Comparison of ENCODE assay signal across 29 mouse cellular contexts in genomic region chr6:112898435-112898834, GRCm38 (mm10). TPM values are rescaled to one million over a fixed set of nuclear protein-coding genes. Genes with fewer than 3 reads are reported as not detected.
DNase-seq lines count a peak whose midpoint lies in the region; ATAC-seq lines count a peak whose summit lies in the region.
"Had no signal": no experiment of that assay in that cellular context is flagged by ENCODE, and none has a peak within 500 bp of the region (broad histone marks: within the 10 kb centered on the region; RNA-seq: fewer than 3 reads in every experiment).

No protein-coding gene starts in this region.

- H3K27ac ChIP-seq in forebrain, embryonic 10.5 days, result peak overlapping the region; percentile 93
- no peak overlapping the region for H3K27ac ChIP-seq in forebrain, embryonic 16.5 days (ENCODE audit: low read length)
- H3K27ac ChIP-seq in hindbrain, embryonic 11.5 days (ENCODE audit: low read depth, low read length), result no peak overlapping the region
- H3K27ac ChIP-seq in hindbrain, embryonic 16.5 days (ENCODE audit: low read depth, low read length), result no peak overlapping the region
- H3K27ac ChIP-seq in hindbrain, embryonic 13.5 days, result peak overlapping the region; percentile 92; the same call in 1 of the 2 replicates
- peak overlapping the region; percentile 85 for H3K27ac ChIP-seq in midbrain, embryonic 14.5 days (replicated peaks; ENCODE audit: low read depth, low read length)
- H3K27ac ChIP-seq: embryonic facial prominence, embryonic 15.5 days; kidney, embryonic 15.5 days; left cerebral cortex, adult 2 months; limb, embryonic 13.5 days; lung, embryonic 15.5 days had no signal

- H3K4me3 ChIP-seq in forebrain, embryonic 10.5 days, result no peak overlapping the region; the same call in 1 of the 2 replicates
- H3K4me3 ChIP-seq in forebrain, embryonic 16.5 days (replicated peaks; ENCODE audit: low read length), result no peak overlapping the region
- H3K4me3 ChIP-seq in hindbrain, embryonic 11.5 days (ENCODE audit: low read depth, low read length), result no peak overlapping the region
- no peak overlapping the region for H3K4me3 ChIP-seq in hindbrain, embryonic 16.5 days (ENCODE audit: low read length)
- H3K4me3 ChIP-seq in hindbrain, embryonic 13.5 days, result no peak overlapping the region
- H3K4me3 ChIP-seq in midbrain, embryonic 14.5 days (replicated peaks; ENCODE audit: low read depth, low read length), result no peak overlapping the region
- H3K4me3 ChIP-seq: embryonic facial prominence, embryonic 15.5 days; kidney, embryonic 15.5 days; layer of hippocampus, adult 2 months; left cerebral cortex, adult 2 months; limb, embryonic 13.5 days; lung, embryonic 15.5 days had no signal

- H3K27me3 ChIP-seq in forebrain, embryonic 10.5 days (ENCODE audit: poor library complexity, severe bottlenecking), result no peaks in the 10 kb centered on the region
- no peaks in the 10 kb centered on the region for H3K27me3 ChIP-seq in forebrain, embryonic 16.5 days (replicated peaks; ENCODE audit: control insufficient read depth, insufficient read depth, low read length)
- H3K27me3 ChIP-seq in hindbrain, embryonic 11.5 days (ENCODE audit: control insufficient read depth, insufficient read depth, low read length), result no peaks in the 10 kb centered on the region
- H3K27me3 ChIP-seq in hindbrain, embryonic 16.5 days (replicated peaks; ENCODE audit: control insufficient read depth, insufficient read depth, low read length), result no peaks in the 10 kb centered on the region
- H3K27me3 ChIP-seq in hindbrain, embryonic 13.5 days, result no peaks in the 10 kb centered on the region
- H3K27me3 ChIP-seq in midbrain, embryonic 14.5 days (ENCODE audit: control insufficient read depth, insufficient read depth, low read length), result no peaks in the 10 kb centered on the region
- H3K27me3 ChIP-seq: embryonic facial prominence, embryonic 15.5 days; kidney, embryonic 15.5 days; limb, embryonic 13.5 days; lung, embryonic 15.5 days had no signal

- ATAC-seq in forebrain, embryonic 16.5 days, result no peak
- ATAC-seq in hindbrain, embryonic 11.5 days (ENCODE audit: low FRiP score), result no peak
- ATAC-seq in hindbrain, embryonic 16.5 days, result no peak
- no peak for ATAC-seq in hindbrain, embryonic 13.5 days (ENCODE audit: low FRiP score)
- ATAC-seq in midbrain, embryonic 14.5 days (ENCODE audit: low FRiP score, low TSS enrichment), result no peak
- ATAC-seq: activated CD4-positive, CD25-positive, alpha-beta regulatory T cell, adult 4 months had no signal

- no peaks in the 10 kb centered on the region for H3K9me3 ChIP-seq in forebrain, embryonic 10.5 days
- H3K9me3 ChIP-seq in forebrain, embryonic 16.5 days (ENCODE audit: control insufficient read depth, low read length), result no peaks in the 10 kb centered on the region
- H3K9me3 ChIP-seq in hindbrain, embryonic 11.5 days (ENCODE audit: control insufficient read depth, low read length), result no peaks in the 10 kb centered on the region
- H3K9me3 ChIP-seq in hindbrain, embryonic 16.5 days (ENCODE audit: control insufficient read depth, low read length), result no peaks in the 10 kb centered on the region
- H3K9me3 ChIP-seq in hindbrain, embryonic 13.5 days, result no peaks in the 10 kb centered on the region
- H3K9me3 ChIP-seq in midbrain, embryonic 14.5 days (ENCODE audit: control insufficient read depth, low read length), result no peaks in the 10 kb centered on the region
- H3K9me3 ChIP-seq: embryonic facial prominence, embryonic 10.5 days; embryonic facial prominence, embryonic 15.5 days; kidney, embryonic 15.5 days; limb, embryonic 13.5 days; lung, embryonic 15.5 days had no signal

- peaks cover 74% of the 10 kb centered on the region for H3K4me1 ChIP-seq in forebrain, embryonic 10.5 days
- H3K4me1 ChIP-seq in forebrain, embryonic 16.5 days (replicated peaks; ENCODE audit: control insufficient read depth, insufficient read depth, low read length), result peaks cover 59% of the 10 kb centered on the region
- H3K4me1 ChIP-seq in hindbrain, embryonic 11.5 days (replicated peaks; ENCODE audit: control insufficient read depth, insufficient read depth, low read length), result peaks cover 38% of the 10 kb centered on the region
- peaks cover 60% of the 10 kb centered on the region for H3K4me1 ChIP-seq in hindbrain, embryonic 16.5 days (ENCODE audit: control insufficient read depth, insufficient read depth, low read depth, low read length)
- peaks cover 88% of the 10 kb centered on the region for H3K4me1 ChIP-seq in hindbrain, embryonic 13.5 days (replicated peaks)
- peaks cover 90% of the 10 kb centered on the region for H3K4me1 ChIP-seq in midbrain, embryonic 14.5 days (ENCODE audit: control insufficient read depth, insufficient read depth, low read length)

- peaks cover 20% of the 10 kb centered on the region for H3K36me3 ChIP-seq in forebrain, embryonic 10.5 days (replicated peaks)
- H3K36me3 ChIP-seq in forebrain, embryonic 16.5 days (ENCODE audit: control insufficient read depth, insufficient read depth), result no peaks in the 10 kb centered on the region
- H3K36me3 ChIP-seq in hindbrain, embryonic 11.5 days (ENCODE audit: control insufficient read depth, insufficient read depth, low read length), result no peaks in the 10 kb centered on the region
- no peaks in the 10 kb centered on the region for H3K36me3 ChIP-seq in hindbrain, embryonic 16.5 days (ENCODE audit: control insufficient read depth, insufficient read depth, low read length)
- H3K36me3 ChIP-seq in hindbrain, embryonic 13.5 days, result no peaks in the 10 kb centered on the region
- H3K36me3 ChIP-seq in midbrain, embryonic 14.5 days (ENCODE audit: control insufficient read depth, insufficient read depth, low read length), result no peaks in the 10 kb centered on the region
- H3K36me3 ChIP-seq: embryonic facial prominence, embryonic 15.5 days; kidney, embryonic 15.5 days; limb, embryonic 13.5 days; lung, embryonic 15.5 days had no signal

- no peak for DNase-seq in forebrain, embryonic 10.5 days (ENCODE audit: extremely low spot score, low spot score)
- DNase-seq in hindbrain, embryonic 11.5 days (ENCODE audit: low spot score), result no peak
- no peak for DNase-seq in midbrain, embryonic 14.5 days
- DNase-seq in retina, postnatal 1 day, result no peak
- DNase-seq in neural tube, embryonic 10.5 days (ENCODE audit: extremely low spot score, low spot score), result no peak
- DNase-seq: adrenal gland, adult 2 months; cerebellum, adult 2 months; cerebellum, postnatal 14 days; gastrocnemius, postnatal 25 days; heart, adult 18-20 months; heart, postnatal 4 days; kidney, adult 18-20 months; kidney, postnatal 25 days; right cerebral cortex, adult 18-20 months; spleen, adult 18-20 months; thymus, postnatal 14 days had no signal

- no peak overlapping the region for H3K4me2 ChIP-seq in forebrain, embryonic 16.5 days (ENCODE audit: low read length)
- peak overlapping the region; percentile 41 for H3K4me2 ChIP-seq in hindbrain, embryonic 11.5 days (replicated peaks; ENCODE audit: low read depth, low read length)
- H3K4me2 ChIP-seq in hindbrain, embryonic 16.5 days (ENCODE audit: low read length), result no peak overlapping the region
- no peak overlapping the region for H3K4me2 ChIP-seq in hindbrain, embryonic 13.5 days
- H3K4me2 ChIP-seq in midbrain, embryonic 14.5 days (ENCODE audit: low read length), result peak overlapping the region; percentile 35
- H3K4me2 ChIP-seq: embryonic facial prominence, embryonic 15.5 days; heart, embryonic 11.5 days; kidney, embryonic 15.5 days; limb, embryonic 13.5 days; liver, embryonic 11.5 days; lung, embryonic 15.5 days had no signal

- WGBS in forebrain, embryonic 10.5 days, result 88% methylated on average over 4 of the region's 4 CpGs
- 73% methylated on average over 4 of the region's 4 CpGs for whole genome bisulfite sequencing in forebrain, embryonic 16.5 days
- WGBS in hindbrain, embryonic 11.5 days, result 71% methylated on average over 4 of the region's 4 CpGs
- whole genome bisulfite sequencing in hindbrain, embryonic 16.5 days, result 61% methylated on average over 4 of the region's 4 CpGs
- 60% methylated on average over 4 of the region's 4 CpGs for WGBS in hindbrain, embryonic 13.5 days
- WGBS in midbrain, embryonic 14.5 days, result 44% methylated on average over 4 of the region's 4 CpGs

- H3K9ac ChIP-seq in forebrain, embryonic 16.5 days (replicated peaks; ENCODE audit: low read depth, low read length), result no peak overlapping the region
- no peak overlapping the region for H3K9ac ChIP-seq in hindbrain, embryonic 11.5 days (ENCODE audit: low read depth, low read length)
- H3K9ac ChIP-seq in hindbrain, embryonic 16.5 days (ENCODE audit: low read depth, low read length), result no peak overlapping the region
- H3K9ac ChIP-seq in hindbrain, embryonic 13.5 days, result no peak overlapping the region
- H3K9ac ChIP-seq in midbrain, embryonic 14.5 days (replicated peaks; ENCODE audit: low read length), result no peak overlapping the region
- H3K9ac ChIP-seq: embryonic facial prominence, embryonic 15.5 days; kidney, embryonic 15.5 days; limb, embryonic 13.5 days; lung, embryonic 15.5 days had no signal

RNA-seq across cellular contexts. Expression of gene Srgap3, which starts 48.6 kb away (rescaled TPM):
- polyA plus RNA-seq in forebrain, embryonic 10.5 days (2016; fragmentation: Nextera tagmentation; extraction: Ambion mirVana), result 14.8 and 16.5 TPM in 2 replicates
- polyA plus RNA-seq in forebrain, embryonic 16.5 days (2015; fragmentation: Nextera tagmentation; extraction: Ambion mirVana), result 32.2 and 37.2 TPM in 2 replicates
- 49.8 and 89.6 TPM in 2 replicates for polyA plus RNA-seq in hindbrain, embryonic 11.5 days (2014; fragmentation: Nextera tagmentation; extraction: Ambion mirVana)
- polyA plus RNA-seq in hindbrain, embryonic 16.5 days (2015; fragmentation: Nextera tagmentation; extraction: Ambion mirVana), result 27.0 and 32.7 TPM in 2 replicates
- polyA plus RNA-seq in hindbrain, embryonic 13.5 days (2015; fragmentation: Nextera tagmentation; extraction: Ambion mirVana), result 37.5 and 42.3 TPM in 2 replicates
- polyA plus RNA-seq in midbrain, embryonic 14.5 days (2014; fragmentation: Nextera tagmentation; extraction: Ambion mirVana), result 58.6 and 68.8 TPM in 2 replicates

Comparison
In these comparisons a context has a peak if more than half of its experiments do, and no peak if none do; other contexts are left out.
1. H3K27ac ChIP-seq: peak in forebrain, embryonic 10.5 days (single experiment), hindbrain, embryonic 13.5 days (single experiment) and midbrain, embryonic 14.5 days (single experiment); none in forebrain, embryonic 16.5 days (single experiment), hindbrain, embryonic 11.5 days (single experiment) and hindbrain, embryonic 16.5 days (single experiment).
2. H3K4me2 ChIP-seq: peak in hindbrain, embryonic 11.5 days (single experiment) and midbrain, embryonic 14.5 days (single experiment); none in forebrain, embryonic 16.5 days (single experiment), hindbrain, embryonic 16.5 days (single experiment) and hindbrain, embryonic 13.5 days (single experiment).